Mouse (Mus musculus) megakaryocyte progenitor cell, adult 5-6 weeks (primary cell): ENCODE measurements around the gene C1d. TPM values are rescaled to one million over a fixed set of nuclear protein-coding genes. Genes with fewer than 3 reads are reported as not detected.

ENCODE experiments used
- total RNA-seq, 2 experiments: library from RNA; stranded (forward) in 1 of 2; stranded (reverse) in 1 of 2; fragments of 157-497, 149-512 nt in 1 of 2; fragments of 200-1000 nt in 1 of 2; gene quantifications; 2 replicates each; pipeline versions ENCODE4 v1.2.3 to v1.2.4; 2015 to 2017

C1d gene
- total RNA-seq, 2 experiments from 2014 or later: 62.5 to 70.1 TPM

Other genes with a start within 250 kb of the C1d start
- 1.9 and 2.6 TPM in 2 replicates for gene Cnrip1, start 206.0 kb upstream of the C1d start, total RNA-seq (2015)
- gene Cnrip1, start 206.0 kb upstream of the C1d start, total RNA-seq (2017): 0.12 and 1.3 TPM in 2 replicates
- 26.6 and 31.3 TPM in 2 replicates for gene Plek, start 205.2 kb upstream of the C1d start, total RNA-seq (2015)
- 28.4 and 31.3 TPM in 2 replicates for gene Plek, start 205.2 kb upstream of the C1d start, total RNA-seq (2017)
- gene Ppp3r1, start 98.3 kb upstream of the C1d start, total RNA-seq (2015): 56.9 and 72.0 TPM in 2 replicates
- 57.6 and 69.3 TPM in 2 replicates for gene Ppp3r1, start 98.3 kb upstream of the C1d start, total RNA-seq (2017)
- 20.9 and 26.9 TPM in 2 replicates for gene Wdr92, start 75.5 kb upstream of the C1d start, total RNA-seq (2015)
- 24.2 and 39.1 TPM in 2 replicates for gene Wdr92, start 75.5 kb upstream of the C1d start, total RNA-seq (2017)
- gene Pno1, start 46.0 kb upstream of the C1d start, total RNA-seq (2015): 77.6 and 83.7 TPM in 2 replicates
- 112 and 130 TPM in 2 replicates for gene Pno1, start 46.0 kb upstream of the C1d start, total RNA-seq (2017)